Mouse (Mus musculus) embryonic fibroblast, embryonic 13.5 days (primary cell): ENCODE data around the gene Mpped1.

Source experiments
- CTCF ChIP-seq: IDR thresholded peaks from 2 replicates; pipeline ENCODE4 v1.5.1; 2011; ENCODE audit warnings: mild to moderate bottlenecking, control low read depth, low read length, moderate library complexity, borderline replicate concordance; ENCODE audit not compliant: insufficient read depth
- POLR2A ChIP-seq: IDR thresholded peaks from 2 replicates; pipeline ENCODE4 v1.6.1; 2011; ENCODE audit warnings: low read depth, mild to moderate bottlenecking, control low read depth, low read length, moderate library complexity

GRCm38 (mm10) chr15:83796924-83797323 lies 17.7 kb downstream of the Mpped1 start:
- TF ChIP-seq POLR2A (no peak), CTCF (no peak)
